Mouse (Mus musculus): ENCODE results near the gene Hook2.

DNA sequence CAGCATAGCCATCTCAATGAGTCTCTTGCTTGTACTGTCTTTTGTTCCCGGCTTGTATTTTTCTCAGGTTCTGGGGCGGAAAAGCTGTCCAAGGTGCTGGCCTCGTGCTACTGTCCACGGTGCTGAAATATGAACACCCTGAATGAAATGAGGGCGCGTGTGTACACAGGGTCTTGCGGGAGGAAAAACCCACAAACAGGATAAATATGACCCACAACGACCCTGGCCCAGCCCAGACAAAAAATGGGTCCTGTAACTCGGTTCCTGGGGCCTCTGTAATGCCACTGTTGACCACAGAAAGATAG lies 43.2 kb upstream of the Hook2 start:
- no peak for TF ChIP-seq CTCF (IDR thresholded peaks at IDR 0.05; ENCODE audit: low read depth, low read length)
- TF ChIP-seq POLR2A (IDR thresholded peaks at IDR 0.05; ENCODE audit: borderline replicate concordance, low read depth, low read length) = no peak
